Mouse (Mus musculus) liver, embryonic 12.5 days (tissue): ENCODE results near the gene Nupr1. TPM values are rescaled to one million over a fixed set of nuclear protein-coding genes. Genes with fewer than 3 reads are reported as not detected.
"Not testable (repeated sequence)": the region's sequence is repeated elsewhere in the genome, so short reads cannot be mapped to it uniquely, and the experiment has no call there.

Experiments used
- ATAC-seq: fragments of 200-750 bp; cut with Nextera tagmentation; 2 replicates; pipeline ENCODE4 v1.8.0; 2017; ENCODE audit warnings: moderate number of reproducible peaks, mild to moderate bottlenecking, moderate library complexity
- H3K27ac ChIP-seq: fragments of 300-500 bp; sonication (generic); 2 replicates; pipeline ENCODE4 v1.5.1; 2016; ENCODE audit warnings: mild to moderate bottlenecking
- H3K27me3 ChIP-seq: fragments of 300-500 bp; sonication (generic); replicated peaks from 2 replicates; pipeline ENCODE4 v1.6.1; 2016; ENCODE audit warnings: mild to moderate bottlenecking, moderate library complexity
- H3K36me3 ChIP-seq: fragments of 300-500 bp; sonication (generic); 2 replicates; pipeline ENCODE4 v1.6.1; 2016; ENCODE audit warnings: mild to moderate bottlenecking, moderate library complexity
- H3K4me1 ChIP-seq: fragments of 300-500 bp; sonication (generic); 2 replicates; pipeline ENCODE4 v1.6.1; 2016
- H3K4me2 ChIP-seq: fragments of 300-500 bp; sonication (generic); 2 replicates; pipeline ENCODE4 v1.6.1; 2016; ENCODE audit warnings: mild to moderate bottlenecking, moderate library complexity
- H3K4me3 ChIP-seq: fragments of 300-500 bp; sonication (generic); 2 replicates; pipeline ENCODE4 v1.5.1; 2016; ENCODE audit warnings: mild to moderate bottlenecking, moderate library complexity
- H3K9ac ChIP-seq: fragments of 300-500 bp; sonication (generic); 2 replicates; pipeline ENCODE4 v1.6.1; 2016; ENCODE audit warnings: mild to moderate bottlenecking, moderate library complexity
- H3K9me3 ChIP-seq: fragments of 300-500 bp; sonication (generic); replicated peaks from 2 replicates; pipeline ENCODE4 v1.6.1; 2016; ENCODE audit warnings: mild to moderate bottlenecking, moderate library complexity
- WGBS: fragments of 180-500 bp; shearing (Covaris S2); methylation state at CpG from one replicate; pipeline ENCODE4 v1.1.7; 2016; ENCODE audit not compliant: insufficient replicate concordance; 5-methylcytosine and 5-hydroxymethylcytosine counted together
- polyA plus RNA-seq: library from polyadenylated mRNA; unstranded; fragments of >200 nt; fragmentation: Nextera tagmentation; extraction: Ambion mirVana; gene quantifications from 2 replicates; pipeline ENCODE4 v1.2.1, GENCODE M21; 2016

The Nupr1 gene
- polyA plus RNA-seq, 1 experiment from 2014 or later = 3.7 TPM

DNA sequence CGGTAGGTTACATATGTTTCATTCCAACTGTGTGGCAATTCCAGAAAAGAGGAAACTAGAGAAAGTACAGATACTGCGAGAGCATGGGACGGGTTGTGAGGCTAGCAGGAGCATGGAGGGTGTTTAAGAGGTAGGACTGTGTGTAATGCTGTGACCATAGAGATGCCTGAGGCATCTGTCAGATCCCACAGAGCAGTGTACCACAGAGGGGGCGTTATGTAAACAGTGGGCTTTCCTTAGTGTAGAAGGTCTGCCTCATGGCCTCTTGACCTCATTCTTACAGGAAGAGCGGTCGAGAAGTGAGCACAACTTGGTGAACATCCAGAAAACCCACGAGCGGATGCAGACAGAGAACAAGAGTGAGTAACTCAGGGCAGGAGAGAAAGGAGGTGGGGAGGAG is 33.0 kb upstream of the Nupr1 start:
- no peak for ATAC-seq
- peaks cover 69% of the 10 kb centered on the region for H3K36me3 ChIP-seq

DNA sequence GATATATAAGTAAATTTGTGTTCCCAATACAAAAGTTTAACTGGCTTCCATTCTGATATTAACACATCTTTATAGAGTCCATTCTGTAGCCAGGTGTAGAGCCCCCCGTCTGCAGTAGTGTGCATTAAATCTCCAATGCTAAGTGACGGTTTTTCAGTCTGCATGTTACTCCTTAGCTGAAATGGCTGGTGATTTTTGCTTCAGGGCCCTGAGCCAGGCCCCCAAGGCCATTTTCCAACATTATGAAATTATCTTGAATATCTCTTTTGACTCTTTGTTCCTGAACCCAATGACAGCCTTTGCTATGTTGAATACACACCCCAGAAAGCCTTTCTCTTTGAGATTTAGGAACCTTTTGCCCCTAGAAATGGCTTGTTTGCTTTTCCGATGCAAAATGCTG is 29.1 kb upstream of the Nupr1 start:
- H3K4me3 ChIP-seq = no peak overlapping the region
- no peak overlapping the region for H3K4me2 ChIP-seq
- no peak overlapping the region for H3K9ac ChIP-seq
- no peak overlapping the region for H3K27ac ChIP-seq
- ATAC-seq = no peak
- WGBS = 80% methylated on average over 3 of the region's 3 CpGs
- H3K27me3 ChIP-seq = no peaks in the 10 kb centered on the region
- peaks cover 27% of the 10 kb centered on the region for H3K4me1 ChIP-seq
- peaks cover 40% of the 10 kb centered on the region for H3K36me3 ChIP-seq
- no peaks in the 10 kb centered on the region for H3K9me3 ChIP-seq

More for the DNA sequence above, 33.0 kb upstream of the Nupr1 start:
- WGBS = 80% methylated on average over 8 of the region's 8 CpGs
- Histone ChIP-seq H3K4me1 (0 out of 2 replicates have a peak, but pooled peaks cover 2% of the 10 kb centered on the region), H3K9me3 (no peaks in the 10 kb centered on the region), H3K9ac (no peak overlapping the region), H3K27ac (no peak overlapping the region), H3K4me3 (no peak overlapping the region), H3K4me2 (no peak overlapping the region), H3K27me3 (no peaks in the 10 kb centered on the region)

DNA sequence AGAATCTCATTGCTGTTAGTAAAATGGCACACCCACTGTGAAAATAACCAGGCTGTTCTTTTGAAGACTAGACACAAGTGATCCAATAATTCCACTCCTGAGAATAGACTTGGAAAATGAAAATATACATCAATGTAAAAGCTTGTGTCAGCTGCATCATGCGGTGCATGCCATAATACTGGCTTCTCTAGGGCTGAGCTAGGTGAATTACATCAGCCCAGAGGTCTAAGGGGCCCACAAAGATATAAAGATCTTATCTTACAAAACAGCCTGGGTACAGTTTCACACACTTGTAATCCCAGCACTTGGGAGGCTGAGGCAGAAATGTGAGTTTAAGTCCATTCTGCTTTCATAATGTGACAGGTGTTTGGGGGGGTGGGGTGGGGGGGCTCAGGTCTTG is 26.9 kb upstream of the Nupr1 start:
- Histone ChIP-seq H3K9me3 (no peaks in the 10 kb centered on the region), H3K9ac (no peak overlapping the region), H3K27ac (no peak overlapping the region), H3K4me2 (no peak overlapping the region), H3K4me3 (no peak overlapping the region), H3K36me3 (peaks cover 21% of the 10 kb centered on the region), H3K4me1 (peaks cover 48% of the 10 kb centered on the region), H3K27me3 (no peaks in the 10 kb centered on the region)
- ATAC-seq = no peak
- WGBS = 76% methylated on average over 1 of the region's 1 CpGs

DNA sequence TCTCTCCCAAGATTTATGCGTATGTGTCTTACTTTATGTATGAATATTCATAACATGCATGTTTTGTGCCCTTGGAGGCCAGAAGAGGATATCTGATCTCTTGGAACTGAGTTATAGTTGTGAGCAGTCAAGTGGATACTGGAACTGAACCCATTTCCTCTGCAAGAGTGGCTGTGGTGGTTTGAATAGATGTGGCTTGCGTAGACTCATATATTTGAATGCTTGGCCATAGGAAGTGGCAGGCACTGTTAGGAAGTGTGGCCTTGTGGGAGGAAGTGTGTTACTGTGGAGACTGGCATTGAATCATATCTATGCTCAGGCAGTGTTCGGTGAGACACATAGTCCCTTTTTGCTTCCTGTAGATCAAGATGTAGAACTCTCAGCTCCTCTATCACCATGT is 25.0 kb upstream of the Nupr1 start:
- Histone ChIP-seq H3K4me2 (no peak overlapping the region), H3K4me1 (peaks cover 66% of the 10 kb centered on the region), H3K9ac (0 out of 2 replicates have a peak overlapping the region, but pooled peaks have one; percentile 17), H3K9me3 (no peaks in the 10 kb centered on the region), H3K36me3 (peaks cover 10% of the 10 kb centered on the region; the same call in 1 of the 2 replicates), H3K27me3 (no peaks in the 10 kb centered on the region), H3K4me3 (no peak overlapping the region), H3K27ac (peak overlapping the region; percentile 70)
- ATAC-seq = 0 out of 2 replicates have a peak, but pooled peaks have one; percentile 25
- 58% methylated on average over 3 of the region's 3 CpGs for WGBS

DNA sequence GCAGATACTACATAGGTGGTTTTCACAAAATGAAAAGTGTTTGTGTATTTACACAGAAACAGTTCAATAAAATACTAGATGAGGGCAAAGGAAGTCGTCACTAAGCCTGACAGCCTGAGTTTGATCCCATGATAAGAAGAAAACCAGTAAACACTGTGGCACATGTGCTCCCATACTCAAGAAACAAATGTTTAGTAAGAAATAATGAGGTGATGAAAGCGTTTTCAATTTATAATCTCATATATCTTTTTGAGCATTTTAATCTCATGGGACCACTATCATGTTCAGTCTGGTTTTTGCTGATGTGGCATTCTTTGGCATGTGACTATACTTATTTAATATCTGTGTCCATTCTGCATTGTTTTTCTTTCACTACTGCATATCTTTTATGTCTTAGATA is 23.3 kb upstream of the Nupr1 start:
- peaks cover 10% of the 10 kb centered on the region; the same call in 1 of the 2 replicates for H3K36me3 ChIP-seq
- no peaks in the 10 kb centered on the region for H3K27me3 ChIP-seq
- H3K4me3 ChIP-seq = no peak overlapping the region
- no peaks in the 10 kb centered on the region for H3K9me3 ChIP-seq
- no peak for ATAC-seq
- H3K9ac ChIP-seq = no peak overlapping the region
- 51% methylated on average over 2 of the region's 2 CpGs for WGBS
- no peak overlapping the region for H3K4me2 ChIP-seq
- 0 out of 2 replicates have a peak overlapping the region, but pooled peaks have one; percentile 24 for H3K27ac ChIP-seq
- peaks cover 76% of the 10 kb centered on the region for H3K4me1 ChIP-seq

DNA sequence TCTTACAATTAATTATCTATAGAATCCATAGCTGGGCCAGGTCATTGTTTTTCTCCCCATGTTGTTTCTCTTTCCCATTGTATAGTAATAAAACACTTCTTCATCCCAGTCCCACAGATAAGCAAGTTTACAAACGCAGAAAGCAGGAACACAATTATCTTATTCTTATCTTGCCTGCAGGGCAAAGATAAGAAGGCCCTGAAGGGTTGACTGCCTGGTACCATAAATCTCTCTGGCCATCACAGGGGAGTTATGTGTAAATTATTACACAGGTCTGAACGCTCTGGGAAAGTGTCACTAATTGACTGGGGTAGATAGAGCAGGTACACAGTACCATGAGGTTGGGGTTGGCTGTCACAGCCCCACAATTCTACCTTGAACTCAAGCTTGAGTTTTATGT is 20.2 kb upstream of the Nupr1 start:
- Histone ChIP-seq H3K36me3 (peaks cover 4% of the 10 kb centered on the region; the same call in 1 of the 2 replicates), H3K27me3 (no peaks in the 10 kb centered on the region), H3K9ac (peak overlapping the region; percentile 18; the same call in 1 of the 2 replicates), H3K9me3 (no peaks in the 10 kb centered on the region), H3K4me1 (peaks cover 63% of the 10 kb centered on the region), H3K4me2 (peak overlapping the region; percentile 85), H3K4me3 (no peak overlapping the region), H3K27ac (peak overlapping the region; percentile 92)
- peak; percentile 36; the same call in 1 of the 2 replicates for ATAC-seq
- WGBS = 6% methylated on average over 2 of the region's 2 CpGs

DNA sequence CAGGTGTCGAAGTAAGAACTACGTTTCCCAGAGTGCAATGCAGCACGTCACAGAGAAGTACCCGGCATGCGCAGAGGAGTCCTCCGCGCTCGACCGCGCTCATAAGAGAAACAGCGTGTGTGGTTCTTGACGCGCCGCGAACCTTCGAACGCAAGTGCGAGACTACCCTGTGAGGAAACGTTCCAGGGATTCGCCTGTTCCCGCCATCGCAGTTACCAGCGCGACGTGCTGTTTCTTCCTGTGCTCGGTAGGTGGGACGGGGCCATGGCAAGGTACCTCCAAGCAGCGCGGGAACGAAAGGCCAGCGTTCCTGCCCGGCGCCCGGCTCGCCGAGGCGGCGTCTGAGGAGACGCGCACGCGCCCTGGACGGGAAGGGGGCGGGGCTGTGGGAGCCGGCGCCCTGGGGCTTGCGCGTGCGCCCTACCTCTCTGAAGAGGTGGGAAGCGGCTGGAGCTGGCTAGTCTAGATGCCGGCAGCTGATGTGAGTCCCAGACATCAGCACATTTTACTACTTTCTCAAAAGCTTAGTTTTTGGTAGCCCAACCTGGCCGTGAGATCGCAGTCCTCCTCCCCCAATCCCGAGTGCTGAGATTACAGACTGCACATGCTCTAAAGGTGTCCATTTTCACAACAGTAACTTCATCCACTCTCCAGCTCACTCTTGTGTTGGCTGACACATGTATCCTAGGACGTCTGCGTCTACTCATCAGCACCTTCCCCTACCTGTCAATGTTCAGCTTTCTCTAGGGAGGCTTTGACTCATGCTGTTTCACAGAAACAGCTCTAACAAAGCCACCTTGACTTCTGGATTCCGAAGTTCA is 18.8 kb upstream of the Nupr1 start, which contains the start of gene Sgf29:
Gene Sgf29 (plus strand): TSS at position 79 of the 821 bp plus-strand sequence.
- H3K9ac ChIP-seq = peak within 1 kb of the TSS; percentile 76
- peak within 1 kb of the TSS; percentile 67 for H3K4me3 ChIP-seq
- peaks cover 62% of the 10 kb centered on the region for H3K4me1 ChIP-seq
- H3K4me2 ChIP-seq = peak within 1 kb of the TSS; percentile 85
- ATAC-seq = peak; percentile 96
- H3K27ac ChIP-seq = peak within 1 kb of the TSS; percentile 92
- H3K36me3 ChIP-seq = peaks cover 3% of the 10 kb centered on the region; the same call in 1 of the 2 replicates
- no peaks in the 10 kb centered on the region for H3K9me3 ChIP-seq
- WGBS = under 1% methylated on average over 57 of the region's 57 CpGs
- no peaks in the 10 kb centered on the region for H3K27me3 ChIP-seq

DNA sequence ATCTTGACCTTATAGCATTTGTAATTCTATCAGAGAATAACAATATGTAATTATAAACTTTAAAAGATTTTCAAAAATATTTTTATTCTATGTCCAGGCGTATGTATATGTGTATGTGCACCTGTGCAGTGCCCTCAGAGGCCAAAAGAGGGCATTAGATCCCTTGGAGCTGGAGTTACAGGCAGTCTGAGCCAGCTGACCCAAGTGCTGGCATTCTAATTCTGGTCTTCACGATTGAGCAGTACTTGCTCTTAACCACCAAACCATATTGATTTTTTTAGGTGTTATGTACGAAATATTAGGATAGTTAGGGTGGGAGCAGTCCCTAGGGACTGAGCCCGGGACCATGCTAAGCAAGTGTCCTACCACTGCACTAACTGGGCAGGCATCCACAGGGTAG is 17.8 kb upstream of the Nupr1 start:
- Histone ChIP-seq H3K9me3 (no peaks in the 10 kb centered on the region), H3K36me3 (peaks cover under 1% of the 10 kb centered on the region; the same call in 1 of the 2 replicates), H3K27ac (no peak overlapping the region), H3K4me2 (peak overlapping the region; percentile 85), H3K27me3 (no peaks in the 10 kb centered on the region), H3K4me3 (peak overlapping the region; percentile 67), H3K4me1 (peaks cover 55% of the 10 kb centered on the region), H3K9ac (no peak overlapping the region)
- ATAC-seq = no peak
- 65% methylated on average over 4 of the region's 4 CpGs for WGBS

DNA sequence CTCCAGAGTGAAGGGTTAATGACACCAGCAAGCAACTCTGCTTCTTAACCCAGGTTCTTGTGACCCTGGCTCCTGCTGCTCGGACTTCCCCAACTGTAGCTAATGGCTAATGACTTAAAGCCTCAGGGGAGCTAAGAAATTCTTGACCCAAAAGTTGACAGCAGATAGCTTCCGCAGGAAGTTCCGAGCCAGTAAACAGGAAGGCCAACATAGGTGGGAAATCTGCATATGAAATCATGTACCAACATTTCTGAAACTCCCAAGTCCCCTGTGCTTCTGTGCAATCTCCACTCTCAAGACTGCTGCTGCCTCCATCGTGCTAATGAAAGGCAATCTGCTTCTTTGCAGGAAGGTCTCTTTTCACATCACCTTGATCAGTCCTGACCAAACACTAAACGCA is 15.0 kb upstream of the Nupr1 start:
- ATAC-seq = no peak
- Histone ChIP-seq H3K27me3 (no peaks in the 10 kb centered on the region), H3K36me3 (no peaks in the 10 kb centered on the region), H3K27ac (no peak overlapping the region; the same call in 1 of the 2 replicates), H3K9me3 (no peaks in the 10 kb centered on the region), H3K4me3 (no peak overlapping the region), H3K9ac (no peak overlapping the region), H3K4me2 (no peak overlapping the region), H3K4me1 (peaks cover 29% of the 10 kb centered on the region)
- WGBS = 56% methylated on average over 5 of the region's 5 CpGs

DNA sequence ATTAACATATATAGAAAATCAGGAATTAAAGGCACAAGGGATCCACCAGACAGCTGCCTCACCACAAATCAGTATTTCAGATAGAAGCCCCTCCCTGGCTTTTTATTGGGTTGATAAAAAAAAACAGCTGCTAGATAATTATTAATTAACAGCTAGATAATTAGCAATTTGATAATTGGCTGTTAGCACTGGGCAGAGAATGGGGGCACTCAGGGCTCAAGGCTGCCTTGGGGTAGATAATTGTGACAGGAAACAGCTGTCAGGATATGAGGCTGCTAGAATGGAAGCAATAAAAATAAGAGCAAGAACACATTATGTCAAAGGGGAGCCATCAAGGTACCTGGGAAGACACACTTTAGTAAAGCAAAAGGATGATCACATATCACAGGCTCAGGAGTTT is 14.3 kb upstream of the Nupr1 start:
- H3K9me3 ChIP-seq = no peaks in the 10 kb centered on the region
- ATAC-seq = no peak
- H3K27me3 ChIP-seq = no peaks in the 10 kb centered on the region
- peaks cover 21% of the 10 kb centered on the region for H3K4me1 ChIP-seq
- no peak overlapping the region for H3K27ac ChIP-seq
- H3K4me2 ChIP-seq = no peak overlapping the region
- no peak overlapping the region for H3K9ac ChIP-seq
- no peaks in the 10 kb centered on the region for H3K36me3 ChIP-seq
- H3K4me3 ChIP-seq = no peak overlapping the region

DNA sequence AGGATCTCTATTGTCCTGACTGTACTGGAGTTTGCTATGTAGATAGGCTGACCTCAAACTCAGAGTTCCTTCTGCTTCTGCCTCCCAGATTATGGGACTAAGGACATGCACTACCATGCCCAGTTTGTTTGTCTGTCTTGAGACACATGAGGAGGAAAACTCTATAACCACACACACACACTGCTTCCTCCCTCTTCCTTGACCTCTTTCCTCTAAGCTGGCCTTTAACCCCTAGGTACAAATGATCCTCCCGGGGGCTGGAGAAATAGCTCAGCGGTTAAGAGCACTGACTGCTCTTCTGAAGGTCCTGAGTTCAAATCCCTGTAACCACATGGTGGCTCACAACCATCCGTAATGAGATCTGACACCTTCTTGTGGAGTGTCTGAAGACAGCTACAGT is 13.7 kb upstream of the Nupr1 start:
- no peaks in the 10 kb centered on the region for H3K36me3 ChIP-seq
- no peak overlapping the region for H3K9ac ChIP-seq
- H3K27ac ChIP-seq = no peak overlapping the region
- H3K4me2 ChIP-seq = no peak overlapping the region
- 48% methylated on average over 3 of the region's 3 CpGs for WGBS
- no peaks in the 10 kb centered on the region for H3K27me3 ChIP-seq
- ATAC-seq = no peak
- H3K4me1 ChIP-seq = peaks cover 19% of the 10 kb centered on the region; the same call in 1 of the 2 replicates
- H3K9me3 ChIP-seq = no peaks in the 10 kb centered on the region
- H3K4me3 ChIP-seq = no peak overlapping the region

DNA sequence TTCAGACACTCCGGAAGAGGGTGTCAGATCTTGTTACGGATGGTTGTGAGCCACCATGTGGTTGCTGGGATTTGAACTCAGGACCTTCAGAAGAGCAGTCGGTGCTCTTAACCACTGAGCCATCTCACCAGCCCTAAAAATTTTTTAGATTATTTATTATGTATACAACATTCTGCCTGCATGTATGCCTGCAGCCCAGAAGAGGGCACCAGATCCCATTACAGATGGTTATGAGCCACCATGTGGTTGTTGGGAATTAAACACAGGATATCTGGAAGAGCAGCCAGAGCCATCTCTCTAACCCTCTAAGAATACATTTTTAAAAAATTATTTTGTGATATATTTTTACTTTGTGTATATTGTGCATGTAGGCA is 12.6 kb upstream of the Nupr1 start:
- WGBS = 34% methylated on average over 3 of the region's 3 CpGs
- H3K4me3 ChIP-seq, H3K9me3 ChIP-seq, H3K27ac ChIP-seq, H3K36me3 ChIP-seq, H3K4me2 ChIP-seq, H3K9ac ChIP-seq, H3K27me3 ChIP-seq: not testable (repeated sequence)
- peak; percentile 41; the same call in 1 of the 2 replicates for ATAC-seq
- H3K4me1 ChIP-seq = peaks cover 13% of the 10 kb centered on the region; the same call in 1 of the 2 replicates
